Mouse (Mus musculus) cerebellum, adult 2 months (tissue): ENCODE measurements around the gene Psmd11.
A peak's percentile ranks its signal among the peaks of the same experiment; 100 is the strongest.

Experiments
- CTCF ChIP-seq: fragments of 200-500 bp; IDR thresholded peaks from 2 replicates; pipeline ENCODE4 v1.5.1; 2011; ENCODE audit warnings: low read depth, mild to moderate bottlenecking, control low read depth, low read length, moderate library complexity, borderline replicate concordance; ENCODE audit not compliant: insufficient read depth
- POLR2A ChIP-seq: fragments of 200-500 bp; IDR thresholded peaks from 2 replicates; pipeline ENCODE4 v1.6.1; 2011; ENCODE audit warnings: low read length, control low read depth, borderline replicate concordance; ENCODE audit not compliant: insufficient read depth

DNA sequence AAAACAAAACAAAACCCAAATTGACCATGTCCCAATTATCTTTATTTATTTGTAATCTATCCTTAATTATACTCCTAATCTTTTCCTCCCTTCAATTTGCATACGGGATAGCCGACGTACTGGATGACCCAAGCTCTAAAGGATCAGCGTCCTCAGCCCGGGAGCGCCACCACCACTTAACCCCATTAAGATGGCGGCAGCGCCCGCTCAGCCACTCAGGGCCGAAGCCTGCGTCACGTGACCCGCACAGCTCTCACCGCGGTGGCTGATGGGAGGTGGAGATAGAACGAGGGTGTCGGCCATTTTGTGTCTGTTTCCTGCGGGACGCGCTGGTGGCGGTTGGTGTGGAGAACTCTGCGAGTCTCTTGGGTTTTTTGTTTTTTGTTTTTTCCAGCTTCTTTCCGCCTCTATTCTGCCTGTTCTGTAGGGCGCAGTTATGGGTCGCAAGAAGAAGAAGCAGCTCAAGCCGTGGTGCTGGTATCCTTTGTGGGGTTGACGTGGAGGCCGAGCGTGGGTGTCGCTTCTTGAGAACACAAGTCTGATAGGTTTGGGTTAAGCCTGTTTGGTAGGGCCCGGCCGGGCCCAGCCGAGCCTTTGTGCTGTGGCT, 45.3 kb upstream of the Psmd11 start, which contains the start of gene Zfp207:
- peak; percentile 89 for TF ChIP-seq POLR2A
- no peak for TF ChIP-seq CTCF
